Mouse (Mus musculus) lung, embryonic 14.5 days (tissue): ENCODE data around the gene Tpst1. TPM values are rescaled to one million over a fixed set of nuclear protein-coding genes. Genes with fewer than 3 reads are reported as not detected.
A peak's percentile ranks its signal among the peaks of the same experiment; 100 is the strongest.

ENCODE experiments used
- ATAC-seq: fragments of 200-750 bp; cut with Nextera tagmentation; 2 replicates; pipeline ENCODE4 v1.8.0; 2017; ENCODE audit warnings: mild to moderate bottlenecking, moderate TSS enrichment, moderate library complexity; ENCODE audit not compliant: insufficient read depth
- DNase-seq: peaks from one replicate; pipeline ENCODE4 v3.0.0-alpha.2; 2015
- H3K27ac ChIP-seq: fragments of 300-500 bp; sonication (generic); 2 replicates; pipeline ENCODE4 v1.5.1; 2014; ENCODE audit warnings: low read depth, mild to moderate bottlenecking, moderate library complexity
- H3K27me3 ChIP-seq: fragments of 300-500 bp; sonication (generic); 2 replicates; pipeline ENCODE4 v1.6.1; 2014; ENCODE audit warnings: low read length, control low read depth; ENCODE audit not compliant: insufficient read depth
- H3K36me3 ChIP-seq: fragments of 300-500 bp; sonication (generic); 2 replicates; pipeline ENCODE4 v1.6.1; 2014; ENCODE audit warnings: control low read depth; ENCODE audit not compliant: insufficient read depth
- H3K4me1 ChIP-seq: fragments of 300-500 bp; sonication (generic); 2 replicates; pipeline ENCODE4 v1.6.1; 2014; ENCODE audit warnings: antibody characterized with exemption, control low read depth; ENCODE audit not compliant: insufficient read depth
- H3K4me2 ChIP-seq: fragments of 300-500 bp; sonication (generic); 2 replicates; pipeline ENCODE4 v1.6.1; 2014; ENCODE audit warnings: mild to moderate bottlenecking
- H3K4me3 ChIP-seq: fragments of 300-500 bp; sonication (generic); 2 replicates; pipeline ENCODE4 v1.5.1; 2014; ENCODE audit warnings: low read depth, low read length
- H3K9ac ChIP-seq: fragments of 300-500 bp; sonication (generic); 2 replicates; pipeline ENCODE4 v1.6.1; 2014
- H3K9me3 ChIP-seq: fragments of 300-500 bp; sonication (generic); 2 replicates; pipeline ENCODE4 v1.6.1; 2016; ENCODE audit warnings: low read depth, low read length, control low read depth
- CTCF ChIP-seq: IDR thresholded peaks from 2 replicates; pipeline ENCODE4 v1.5.1; 2016; ENCODE audit warnings: antibody characterized with exemption, low read depth
- WGBS: fragments of 180-500 bp; shearing (Covaris S2); extraction: QIAGEN DNeasy Blood & Tissue Kit; methylation state at CpG from one replicate; pipeline ENCODE4 v1.1.7; 2014; 5-methylcytosine and 5-hydroxymethylcytosine counted together
- polyA plus RNA-seq: library from polyadenylated mRNA; unstranded; fragments of >200 nt; fragmentation: Nextera tagmentation; extraction: Ambion mirVana; gene quantifications from 2 replicates; pipeline ENCODE4 v1.2.1, GENCODE M21; 2014

Tpst1 gene
- polyA plus RNA-seq: 76.1 and 77.3 TPM in 2 replicates

DNA sequence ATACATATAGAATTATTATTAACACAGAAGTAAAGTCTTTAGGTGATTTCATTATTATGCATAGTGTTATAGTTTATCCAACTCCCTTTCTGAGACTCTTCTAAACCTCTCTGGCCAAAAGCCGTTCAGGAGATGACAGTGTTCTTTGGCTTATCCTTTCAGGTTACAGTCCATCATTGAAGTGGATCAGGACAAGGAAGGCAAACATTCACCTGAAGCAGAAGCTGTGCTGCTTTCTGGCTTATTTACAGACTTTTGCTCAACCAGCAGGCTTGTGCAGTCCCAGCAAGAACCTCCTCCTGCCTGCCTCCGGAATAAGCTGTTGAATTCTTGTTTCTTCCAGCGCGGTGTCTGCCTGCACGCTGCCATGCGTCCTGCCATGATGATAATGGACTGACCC, at the start of gene Tpst1:
Gene Tpst1 (plus strand): TSS at position 301 of the 400 bp plus-strand sequence.
- WGBS: 80% methylated on average over 6 of the region's 6 CpGs
- Histone ChIP-seq H3K27me3 (0 out of 2 replicates have a peak, but pooled peaks cover 5% of the 10 kb centered on the region), H3K4me3 (no peak within 1 kb of the TSS), H3K27ac (no peak within 1 kb of the TSS), H3K9ac (no peak within 1 kb of the TSS), H3K9me3 (no peaks in the 10 kb centered on the region), H3K4me1 (no peaks in the 10 kb centered on the region), H3K4me2 (no peak within 1 kb of the TSS), H3K36me3 (no peaks in the 10 kb centered on the region)
- DNase-seq: no peak
- TF ChIP-seq CTCF: no peak
- no peak for ATAC-seq

DNA sequence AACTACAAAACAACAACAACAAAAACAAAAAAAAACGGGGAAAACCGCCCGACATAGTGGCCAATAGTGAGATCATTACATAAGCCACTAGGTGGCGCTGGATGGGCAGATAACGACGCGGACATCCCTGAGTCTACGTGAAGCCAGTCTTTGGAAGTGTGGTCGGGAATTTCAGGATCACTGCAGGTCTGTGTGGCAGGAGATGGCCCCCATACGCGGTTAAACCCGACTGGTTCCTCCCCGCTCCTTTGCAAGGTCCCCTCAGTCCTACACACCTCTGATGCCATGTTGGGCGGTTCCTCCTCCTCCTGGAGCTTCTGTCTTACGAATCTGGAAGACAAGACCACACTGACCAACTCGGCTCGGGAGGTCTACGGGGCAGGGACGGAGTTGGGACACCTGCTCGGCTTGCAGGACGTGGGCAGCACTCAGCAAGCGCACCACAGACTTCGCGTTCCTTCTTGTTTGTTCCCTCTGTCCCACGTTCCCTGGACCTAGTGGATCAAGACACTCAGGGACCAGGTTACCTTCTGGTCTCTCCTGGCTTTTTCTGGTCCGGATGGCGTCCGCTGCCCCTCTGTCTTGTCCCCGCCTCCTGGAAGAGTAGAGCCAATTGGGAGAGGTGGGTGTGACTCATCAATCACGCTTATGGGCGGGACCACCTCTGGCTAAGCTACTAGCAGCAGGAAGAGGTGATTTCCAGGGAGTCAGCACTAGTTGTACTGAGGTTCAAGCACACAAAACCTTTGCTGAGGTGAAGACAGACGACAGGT, 49.2 kb upstream of the Tpst1 start:
- TF ChIP-seq CTCF: peak; percentile 91
- H3K9me3 ChIP-seq: no peaks in the 10 kb centered on the region
- WGBS: 0% methylated on average over 32 of the region's 32 CpGs
- peak overlapping the region; percentile 87 for H3K27ac ChIP-seq
- DNase-seq (peak; percentile 93), ATAC-seq (peak; percentile 90)
- H3K27me3 ChIP-seq: no peaks in the 10 kb centered on the region
- peak overlapping the region; percentile 94 for H3K4me2 ChIP-seq
- no peaks in the 10 kb centered on the region for H3K4me1 ChIP-seq
- H3K36me3 ChIP-seq: no peaks in the 10 kb centered on the region
- H3K4me3 ChIP-seq: peak overlapping the region; percentile 59
- H3K9ac ChIP-seq: peak overlapping the region; percentile 62

DNA sequence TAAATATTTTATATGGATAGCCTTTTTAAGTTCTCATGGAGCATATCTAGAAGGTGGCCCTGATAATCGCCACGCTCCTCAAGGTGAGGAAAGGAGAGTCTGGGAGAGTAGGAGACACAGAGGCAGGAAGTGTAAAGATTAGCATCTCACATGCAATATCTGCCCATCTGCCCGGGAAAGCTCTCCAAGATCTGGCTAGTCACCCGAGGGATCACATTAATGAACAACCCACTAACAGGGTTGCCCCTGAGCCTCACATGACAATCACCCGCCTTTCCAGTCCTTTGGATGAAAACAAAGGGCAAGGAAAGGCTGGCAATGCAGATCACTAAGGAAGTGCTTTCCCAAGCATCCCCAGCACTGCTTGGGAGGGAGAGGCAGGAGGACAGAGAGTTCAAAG, 46.0 kb upstream of the Tpst1 start:
- H3K36me3 ChIP-seq: no peaks in the 10 kb centered on the region
- TF ChIP-seq CTCF: no peak
- H3K27me3 ChIP-seq: no peaks in the 10 kb centered on the region
- DNase-seq (no peak), ATAC-seq (no peak)
- H3K4me1 ChIP-seq: no peaks in the 10 kb centered on the region
- WGBS: 71% methylated on average over 5 of the region's 5 CpGs
- no peaks in the 10 kb centered on the region for H3K9me3 ChIP-seq
- no peak overlapping the region for H3K9ac ChIP-seq
- H3K27ac ChIP-seq: no peak overlapping the region
- H3K4me3 ChIP-seq: no peak overlapping the region
- no peak overlapping the region for H3K4me2 ChIP-seq

DNA sequence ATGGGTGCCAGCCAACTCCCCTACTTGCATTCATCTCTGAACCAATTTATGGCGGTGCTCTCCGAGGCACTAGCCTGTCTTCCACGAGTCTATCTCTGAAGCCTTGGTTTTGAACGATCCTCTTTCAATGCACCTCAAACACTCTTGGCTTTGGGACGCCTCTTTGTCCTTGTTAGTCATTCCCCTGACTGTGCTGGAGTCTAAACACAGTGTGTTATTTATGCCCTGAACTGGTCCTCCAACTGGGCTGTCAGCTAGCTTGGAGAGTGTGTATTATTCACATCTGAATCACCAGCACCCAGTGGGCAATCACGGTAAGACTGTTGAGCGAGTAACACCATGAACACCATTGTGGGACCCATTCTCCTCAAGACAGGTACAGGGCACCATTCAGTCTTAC, 45.4 kb upstream of the Tpst1 start:
- 78% methylated on average over 7 of the region's 7 CpGs for WGBS

DNA sequence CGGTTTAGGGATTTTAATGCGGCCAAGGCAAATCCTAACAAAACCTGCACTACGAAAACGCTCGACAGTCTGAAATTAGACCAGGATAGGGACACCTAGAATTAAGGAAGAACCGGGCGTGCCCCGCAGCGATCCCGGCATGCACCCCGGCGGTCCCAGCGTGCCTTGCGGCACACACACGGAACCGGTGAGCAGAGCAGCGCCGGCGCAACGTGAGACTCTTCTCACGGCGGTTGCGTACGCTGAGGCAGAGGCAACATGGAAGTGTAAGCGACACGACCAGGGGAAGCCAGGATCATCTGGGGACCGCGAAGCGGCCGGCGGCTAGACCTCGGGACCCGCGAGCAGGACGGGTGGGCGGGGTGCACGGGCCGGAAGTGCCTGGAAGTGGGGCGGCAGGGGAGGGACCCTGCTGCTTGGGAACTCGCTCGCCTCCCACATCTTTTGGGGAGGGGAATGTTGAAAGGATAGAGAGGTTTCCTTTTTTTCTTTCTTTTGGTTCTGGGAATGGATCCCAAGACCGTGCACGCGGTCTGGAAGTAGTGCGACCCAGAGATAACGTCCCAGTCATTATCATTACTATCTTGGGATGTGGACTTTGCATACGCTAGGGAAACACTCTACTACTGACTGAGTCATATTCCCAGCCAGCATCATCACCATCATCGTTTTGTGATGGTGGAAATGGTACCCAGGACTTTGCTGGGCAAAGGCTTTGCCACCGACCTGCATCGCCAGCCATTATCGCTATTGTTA, 43.8 kb upstream of the Tpst1 start, which contains the start of the genes Asl and Crcp:
Gene Asl (minus strand): TSS at position 106 of the 756 bp plus-strand sequence.
Gene Crcp (plus strand): TSS at position 149 of the 756 bp plus-strand sequence.
- Histone ChIP-seq H3K27me3 (no peaks in the 10 kb centered on the region), H3K4me1 (no peaks in the 10 kb centered on the region), H3K4me2 (peak within 1 kb of the TSS; percentile 90), H3K9me3 (no peaks in the 10 kb centered on the region), H3K9ac (peak within 1 kb of the TSS; percentile 76), H3K27ac (peak within 1 kb of the TSS; percentile 95), H3K4me3 (peak within 1 kb of the TSS; percentile 73), H3K36me3 (no peaks in the 10 kb centered on the region)
- TF ChIP-seq CTCF: no peak
- ATAC-seq (peak; percentile 89), DNase-seq (peak; percentile 85)
- 2% methylated on average over 51 of the region's 51 CpGs for WGBS

More for the DNA sequence above, 45.4 kb upstream of the Tpst1 start:
- Histone ChIP-seq H3K36me3 (no peaks in the 10 kb centered on the region), H3K9me3 (no peaks in the 10 kb centered on the region), H3K27me3 (no peaks in the 10 kb centered on the region), H3K4me2 (no peak overlapping the region), H3K27ac (no peak overlapping the region), H3K4me3 (no peak overlapping the region), H3K4me1 (no peaks in the 10 kb centered on the region), H3K9ac (no peak overlapping the region)
- DNase-seq (no peak), ATAC-seq (no peak)
- TF ChIP-seq CTCF: no peak

DNA sequence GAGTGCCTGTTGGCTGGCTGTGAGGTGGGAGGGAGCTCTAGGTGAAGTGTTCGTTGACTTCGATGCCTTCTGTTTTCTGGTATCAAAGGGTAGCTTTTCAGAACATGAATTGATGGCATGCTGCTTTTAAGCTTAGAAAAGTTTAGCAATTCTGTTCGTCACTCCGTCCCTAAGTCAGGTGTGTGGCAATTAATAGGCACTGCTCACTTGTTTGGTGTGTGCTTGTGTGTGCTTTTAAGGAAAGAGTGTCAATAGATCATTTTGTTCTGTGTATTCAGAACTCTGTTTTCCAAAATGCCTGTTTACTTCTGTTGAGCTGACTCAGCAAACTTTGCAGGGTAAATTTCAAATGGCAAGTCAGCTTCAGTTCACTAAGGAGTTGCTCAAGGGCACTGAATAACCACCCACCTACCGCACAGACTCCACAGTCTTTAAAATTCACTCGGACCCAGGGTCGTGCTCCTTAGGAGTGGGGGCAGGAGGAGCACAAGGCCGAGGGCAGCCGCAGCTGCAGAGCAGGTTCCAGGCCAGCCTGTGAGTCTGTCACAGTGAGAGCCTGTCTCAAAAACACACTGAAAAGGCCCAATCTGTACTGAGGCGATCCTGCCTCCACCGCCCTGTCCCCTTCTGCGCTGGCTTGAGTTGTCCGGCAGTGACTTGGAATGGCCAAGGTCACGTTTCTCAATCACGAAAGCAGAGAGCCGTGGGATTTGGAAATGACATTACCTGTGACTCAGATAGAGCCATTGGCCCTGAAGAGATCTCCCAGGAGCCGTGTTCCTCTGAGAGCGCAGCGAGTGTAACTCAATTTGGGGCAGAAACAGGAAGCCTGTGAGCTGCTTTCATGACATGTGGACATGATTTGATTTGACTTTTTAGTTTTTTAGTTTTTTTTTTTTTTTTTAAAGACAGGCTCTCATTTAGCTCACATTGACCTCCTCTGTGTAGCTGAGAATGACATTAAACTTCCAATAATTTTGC, 41.4 kb upstream of the Tpst1 start:
- Histone ChIP-seq H3K4me1 (no peaks in the 10 kb centered on the region), H3K27me3 (no peaks in the 10 kb centered on the region), H3K27ac (no peak overlapping the region), H3K4me2 (no peak overlapping the region), H3K9me3 (no peaks in the 10 kb centered on the region), H3K9ac (no peak overlapping the region), H3K4me3 (no peak overlapping the region), H3K36me3 (0 out of 2 replicates have a peak, but pooled peaks cover 5% of the 10 kb centered on the region)
- DNase-seq (no peak), ATAC-seq (no peak)
- no peak for TF ChIP-seq CTCF
- 90% methylated on average over 19 of the region's 19 CpGs for WGBS
